Mouse (Mus musculus): Measurements from ENCODE around the gene Rab3il1.

DNA sequence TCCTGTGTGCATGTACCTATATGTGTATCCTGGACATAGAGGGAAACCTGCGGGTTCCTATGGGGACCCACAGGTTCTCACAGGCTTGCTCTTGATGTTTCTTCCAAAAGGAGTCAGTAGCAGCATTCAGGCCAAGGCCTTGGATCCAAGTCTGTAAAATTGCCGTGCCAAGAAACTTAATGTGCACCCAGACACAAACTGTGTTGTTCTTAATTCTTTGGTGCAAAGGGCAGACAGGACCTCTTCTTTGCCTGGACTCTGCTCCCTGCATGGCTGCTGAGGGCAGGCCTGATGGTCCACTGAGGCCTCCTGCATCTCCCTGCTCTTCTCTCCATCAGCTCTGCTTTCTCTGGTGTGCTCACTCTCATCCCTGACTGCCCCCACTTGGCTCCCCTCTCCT is 28.3 kb downstream of the Rab3il1 start:
- TF ChIP-seq CTCF (IDR thresholded peaks at IDR 0.05; ENCODE audit: low read depth) (no peak), EP300 (optimal IDR thresholded peaks at IDR 0.05) (no peak)

Measured in stomach, postnatal 0 days (tissue).